ENCODE assay signal across 18 mouse cellular contexts in the genomic region with DNA sequence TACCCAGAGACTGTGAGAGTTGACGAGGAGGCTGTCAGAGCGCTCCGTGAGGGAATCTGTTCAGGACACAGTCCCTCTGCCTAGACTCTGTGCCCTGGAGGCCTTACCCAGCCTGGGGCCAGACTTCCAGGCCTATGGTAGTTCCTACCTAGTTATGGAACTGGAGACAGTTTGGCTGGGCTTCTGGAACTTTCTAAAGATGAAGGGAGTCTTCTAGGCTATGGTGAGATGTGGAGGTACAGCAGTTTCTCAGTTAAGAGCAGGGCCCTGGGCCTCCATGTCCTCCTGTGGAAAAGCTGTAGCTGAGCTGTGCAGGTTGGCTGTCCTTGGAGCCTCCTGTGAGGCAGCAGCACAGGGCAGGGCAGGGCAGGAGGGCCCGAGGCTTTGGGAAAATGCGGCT. TPM values are rescaled to one million over a fixed set of nuclear protein-coding genes. Genes with fewer than 3 reads are reported as not detected.
A peak's percentile ranks its signal among the peaks of the same experiment; 100 is the strongest.
DNase-seq lines count a peak whose midpoint lies in the region; ATAC-seq and TF ChIP-seq lines count a peak whose summit lies in the region.
"Had no signal": no experiment of that assay in that cellular context is flagged by ENCODE, and none has a peak within 500 bp of the region (broad histone marks: within the 10 kb centered on the region; RNA-seq: fewer than 3 reads in every experiment).

No protein-coding gene starts in this region.

- H3K4me3 ChIP-seq in heart, embryonic 13.5 days = no peak overlapping the region
- no peak overlapping the region for H3K4me3 ChIP-seq in stomach, embryonic 15.5 days (replicated peaks)
- H3K4me3 ChIP-seq in stomach, postnatal 0 days (ENCODE audit: low read depth, low read length) = no peak overlapping the region
- H3K4me3 ChIP-seq in liver, embryonic 12.5 days = no peak overlapping the region
- H3K4me3 ChIP-seq: embryonic facial prominence, embryonic 10.5 days; hindbrain, embryonic 15.5 days; limb, embryonic 12.5 days; midbrain, embryonic 12.5 days; neural tube, embryonic 15.5 days had no signal

- no peaks in the 10 kb centered on the region for H3K27me3 ChIP-seq in heart, embryonic 13.5 days (replicated peaks)
- H3K27me3 ChIP-seq in stomach, embryonic 15.5 days (replicated peaks) = no peaks in the 10 kb centered on the region
- H3K27me3 ChIP-seq in stomach, postnatal 0 days (ENCODE audit: control insufficient read depth, insufficient read depth, low read length) = no peaks in the 10 kb centered on the region
- no peaks in the 10 kb centered on the region for H3K27me3 ChIP-seq in liver, embryonic 12.5 days (replicated peaks)
- H3K27me3 ChIP-seq: hindbrain, embryonic 15.5 days; limb, embryonic 12.5 days; midbrain, embryonic 12.5 days; neural tube, embryonic 15.5 days had no signal

- no peak for TF ChIP-seq EP300 in stomach, postnatal 0 days (optimal IDR thresholded peaks at IDR 0.05)

- WGBS in heart, embryonic 13.5 days = 74% methylated on average over 5 of the region's 5 CpGs
- WGBS in stomach, embryonic 15.5 days = 87% methylated on average over 5 of the region's 5 CpGs
- WGBS in stomach, postnatal 0 days = 82% methylated on average over 5 of the region's 5 CpGs
- WGBS in liver, embryonic 12.5 days (ENCODE audit: insufficient replicate concordance) = 84% methylated on average over 5 of the region's 5 CpGs

- no peak for ATAC-seq in heart, embryonic 13.5 days (ENCODE audit: extremely low read depth, insufficient number of reproducible peaks, low FRiP score, low TSS enrichment)
- ATAC-seq in stomach, embryonic 15.5 days (ENCODE audit: insufficient read depth, low FRiP score, low read depth) = 0 out of 2 replicates have a peak, but pooled peaks have one; percentile 3
- ATAC-seq in stomach, postnatal 0 days (ENCODE audit: low FRiP score, low TSS enrichment) = no peak
- ATAC-seq in liver, embryonic 12.5 days = no peak; the same call in 1 of the 2 replicates
- ATAC-seq: forebrain, embryonic 16.5 days had no signal

- peaks cover 35% of the 10 kb centered on the region for H3K36me3 ChIP-seq in heart, embryonic 13.5 days
- H3K36me3 ChIP-seq in stomach, embryonic 15.5 days = no peaks in the 10 kb centered on the region
- no peaks in the 10 kb centered on the region for H3K36me3 ChIP-seq in stomach, postnatal 0 days (ENCODE audit: control insufficient read depth, insufficient read depth, low read length)
- H3K36me3 ChIP-seq in liver, embryonic 12.5 days = peaks cover 55% of the 10 kb centered on the region
- H3K36me3 ChIP-seq: hindbrain, embryonic 15.5 days had no signal

- intact Hi-C loops in heart, postnatal 36 days (cut with DNase I) = no loop called here

- DNase-seq in heart, postnatal 36 days = no peak
- DNase-seq in stomach, postnatal 0 days (ENCODE audit: low spot score) = no peak
- no peak for DNase-seq in adipocyte (ENCODE audit: low spot score)
- no peak for DNase-seq in right cerebral cortex, postnatal 10 days (ENCODE audit: low spot score in 2 of 2)
- DNase-seq: cerebellum, adult 9-11 months; gastrocnemius, postnatal 14 days; kidney, postnatal 4 days; lung, embryonic 14.5 days; right cerebral cortex, adult 18-20 months had no signal

- no peaks in the 10 kb centered on the region for H3K9me3 ChIP-seq in heart, embryonic 13.5 days
- H3K9me3 ChIP-seq in stomach, embryonic 15.5 days = no peaks in the 10 kb centered on the region
- no peaks in the 10 kb centered on the region for H3K9me3 ChIP-seq in stomach, postnatal 0 days (ENCODE audit: control insufficient read depth, low read length)
- no peaks in the 10 kb centered on the region for H3K9me3 ChIP-seq in liver, embryonic 12.5 days (replicated peaks)
- H3K9me3 ChIP-seq: embryonic facial prominence, embryonic 10.5 days; hindbrain, embryonic 15.5 days; limb, embryonic 12.5 days; midbrain, embryonic 12.5 days; neural tube, embryonic 15.5 days had no signal

- no peak overlapping the region for H3K4me2 ChIP-seq in heart, embryonic 13.5 days
- H3K4me2 ChIP-seq in stomach, embryonic 15.5 days = no peak overlapping the region
- H3K4me2 ChIP-seq in stomach, postnatal 0 days (replicated peaks; ENCODE audit: low read depth) = no peak overlapping the region
- H3K4me2 ChIP-seq in liver, embryonic 12.5 days = no peak overlapping the region
- H3K4me2 ChIP-seq: hindbrain, embryonic 15.5 days; limb, embryonic 12.5 days; lung, embryonic 14.5 days; midbrain, embryonic 12.5 days; neural tube, embryonic 15.5 days had no signal

- H3K9ac ChIP-seq in heart, embryonic 13.5 days = no peak overlapping the region
- H3K9ac ChIP-seq in stomach, embryonic 15.5 days = no peak overlapping the region
- no peak overlapping the region for H3K9ac ChIP-seq in stomach, postnatal 0 days (ENCODE audit: low read length)
- no peak overlapping the region for H3K9ac ChIP-seq in liver, embryonic 12.5 days
- H3K9ac ChIP-seq: hindbrain, embryonic 15.5 days; limb, embryonic 12.5 days; lung, embryonic 14.5 days; midbrain, embryonic 12.5 days; neural tube, embryonic 15.5 days had no signal

- no peak for TF ChIP-seq CTCF in stomach, postnatal 0 days (IDR thresholded peaks at IDR 0.05; ENCODE audit: low read depth)

- peak overlapping the region; percentile 71 for H3K27ac ChIP-seq in heart, embryonic 13.5 days (replicated peaks)
- peak overlapping the region; percentile 21; the same call in 1 of the 2 replicates for H3K27ac ChIP-seq in stomach, embryonic 15.5 days
- no peak overlapping the region for H3K27ac ChIP-seq in stomach, postnatal 0 days (replicated peaks)
- peak overlapping the region; percentile 62 for H3K27ac ChIP-seq in liver, embryonic 12.5 days
- H3K27ac ChIP-seq: hindbrain, embryonic 15.5 days; limb, embryonic 12.5 days; midbrain, embryonic 12.5 days; neural tube, embryonic 15.5 days had no signal

- H3K4me1 ChIP-seq in heart, embryonic 13.5 days = peaks cover 49% of the 10 kb centered on the region
- H3K4me1 ChIP-seq in stomach, embryonic 15.5 days = no peaks in the 10 kb centered on the region
- H3K4me1 ChIP-seq in stomach, postnatal 0 days (replicated peaks; ENCODE audit: control insufficient read depth, insufficient read depth) = no peaks in the 10 kb centered on the region; the same call in 1 of the 2 replicates
- peaks cover 43% of the 10 kb centered on the region for H3K4me1 ChIP-seq in liver, embryonic 12.5 days
- H3K4me1 ChIP-seq: embryonic facial prominence, embryonic 10.5 days; hindbrain, embryonic 15.5 days; midbrain, embryonic 12.5 days; neural tube, embryonic 15.5 days had no signal

RNA-seq across cellular contexts. Expression of a gene that starts 47.0 kb away (rescaled TPM):
- 14.2 and 14.8 TPM in 2 replicates for polyA plus RNA-seq in heart, embryonic 13.5 days (2015; fragmentation: Nextera tagmentation; extraction: Ambion mirVana)
- total RNA-seq in heart, postnatal 36 days (2021) = 100 to 1,000 TPM; 111 to 120 TPM
- 11.6 and 12.5 TPM in 2 replicates for polyA plus RNA-seq in stomach, embryonic 15.5 days (2015; fragmentation: Nextera tagmentation; extraction: Ambion mirVana)
- 17.6 and 20.8 TPM in 2 replicates for polyA plus RNA-seq in stomach, postnatal 0 days (2015; fragmentation: Nextera tagmentation; extraction: Ambion mirVana)
- polyA plus RNA-seq in liver, embryonic 12.5 days (2016; fragmentation: Nextera tagmentation; extraction: Ambion mirVana) = 5.6 and 5.9 TPM in 2 replicates
